Mouse (Mus musculus) lung, embryonic 16.5 days (tissue): ENCODE data around the gene Zap70. TPM values are rescaled to one million over a fixed set of nuclear protein-coding genes. Genes with fewer than 3 reads are reported as not detected.

ENCODE experiments used
- ATAC-seq: fragments of 200-750 bp; cut with Nextera tagmentation; 2 replicates; pipeline ENCODE4 v1.8.0; 2017; ENCODE audit warnings: low read depth, mild to moderate bottlenecking, moderate library complexity
- H3K27ac ChIP-seq: fragments of 300-500 bp; sonication (generic); 2 replicates; pipeline ENCODE4 v1.5.1; 2014; ENCODE audit warnings: mild to moderate bottlenecking, control low read depth, low read length
- H3K27me3 ChIP-seq: fragments of 300-500 bp; sonication (generic); 2 replicates; pipeline ENCODE4 v1.6.1; 2014; ENCODE audit warnings: low read depth, low read length, mixed read lengths; ENCODE audit not compliant: control insufficient read depth, insufficient read depth
- H3K36me3 ChIP-seq: fragments of 300-500 bp; sonication (generic); 2 replicates; pipeline ENCODE4 v1.6.1; 2014; ENCODE audit warnings: low read length; ENCODE audit not compliant: control insufficient read depth, insufficient read depth
- H3K4me1 ChIP-seq: fragments of 300-500 bp; sonication (generic); replicated peaks from 2 replicates; pipeline ENCODE4 v1.6.1; 2014; ENCODE audit warnings: low read length, mixed read lengths; ENCODE audit not compliant: control insufficient read depth, insufficient read depth
- H3K4me2 ChIP-seq: fragments of 300-500 bp; sonication (generic); 2 replicates; pipeline ENCODE4 v1.6.1; 2014; ENCODE audit warnings: low read depth, low read length, control low read depth
- H3K4me3 ChIP-seq: fragments of 300-500 bp; sonication (generic); 2 replicates; pipeline ENCODE4 v1.5.1; 2014; ENCODE audit warnings: mild to moderate bottlenecking, low read length, control low read depth
- H3K9ac ChIP-seq: fragments of 300-500 bp; sonication (generic); 2 replicates; pipeline ENCODE4 v1.6.1; 2014; ENCODE audit warnings: low read length, control low read depth
- H3K9me3 ChIP-seq: fragments of 300-500 bp; sonication (generic); 2 replicates; pipeline ENCODE4 v1.6.1; 2016; ENCODE audit warnings: low read length; ENCODE audit not compliant: control insufficient read depth
- WGBS: fragments of 180-500 bp; shearing (Covaris S2); extraction: QIAGEN DNeasy Blood & Tissue Kit; methylation state at CpG from one replicate; pipeline ENCODE4 v1.1.7; 2014; 5-methylcytosine and 5-hydroxymethylcytosine counted together
- polyA plus RNA-seq: library from polyadenylated mRNA; unstranded; fragments of >200 nt; fragmentation: Nextera tagmentation; extraction: Ambion mirVana; gene quantifications from 2 replicates; pipeline ENCODE4 v1.2.1, GENCODE M21; 2015

Zap70 gene
- polyA plus RNA-seq, 1 experiment from 2014 or later, result 1.5 TPM

DNA sequence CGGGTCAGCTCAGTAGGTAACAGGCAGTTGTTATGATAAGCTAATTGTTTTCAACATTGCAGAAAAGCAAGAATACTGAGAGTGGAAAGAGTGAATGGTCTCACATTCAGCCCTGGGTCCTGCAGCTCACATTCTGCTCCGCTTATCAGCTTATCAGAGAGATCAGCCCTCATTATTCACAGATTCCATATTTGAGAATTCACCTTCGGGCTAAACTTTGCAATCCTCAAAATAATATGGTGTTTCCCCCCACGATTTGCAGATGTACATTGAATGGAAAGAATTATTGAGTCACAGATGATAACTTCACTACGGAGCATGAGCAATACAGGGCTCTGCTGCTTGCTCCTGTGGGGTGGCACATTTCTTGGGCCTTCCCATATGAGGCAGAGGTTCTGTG, 7.2 kb downstream of the Zap70 start:
- no peaks in the 10 kb centered on the region for H3K9me3 ChIP-seq
- peaks cover 2% of the 10 kb centered on the region; the same call in 1 of the 2 replicates for H3K4me1 ChIP-seq
- no peak overlapping the region for H3K27ac ChIP-seq
- WGBS, result 69% methylated on average over 5 of the region's 5 CpGs
- H3K4me2 ChIP-seq, result no peak overlapping the region
- H3K9ac ChIP-seq, result no peak overlapping the region
- H3K27me3 ChIP-seq, result peaks cover 5% of the 10 kb centered on the region; the same call in 1 of the 2 replicates
- no peaks in the 10 kb centered on the region for H3K36me3 ChIP-seq
- no peak for ATAC-seq
- no peak overlapping the region for H3K4me3 ChIP-seq

DNA sequence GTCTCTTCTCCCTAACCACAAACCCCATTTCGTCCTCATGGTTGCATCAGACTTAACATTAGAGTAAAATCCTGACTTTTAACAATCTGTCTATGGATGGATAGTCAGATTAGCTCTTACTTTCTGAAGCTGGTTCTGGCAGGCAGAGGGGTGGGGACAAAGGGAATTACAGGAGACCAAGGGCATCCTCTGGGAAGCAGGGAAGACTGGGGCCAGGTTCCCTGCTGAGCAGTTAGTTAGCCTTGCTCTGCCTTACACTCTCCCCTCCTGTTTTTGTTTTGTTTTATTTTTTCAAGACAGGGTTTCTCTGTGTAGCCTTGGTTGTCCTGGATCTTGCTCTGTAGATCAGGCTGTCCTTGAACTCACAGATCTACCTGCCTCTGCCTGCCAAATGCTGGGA, 8.4 kb downstream of the Zap70 start:
- Histone ChIP-seq H3K27me3 (peaks cover 5% of the 10 kb centered on the region; the same call in 1 of the 2 replicates), H3K36me3 (no peaks in the 10 kb centered on the region)
- WGBS, result 81% methylated on average over 1 of the region's 1 CpGs

DNA sequence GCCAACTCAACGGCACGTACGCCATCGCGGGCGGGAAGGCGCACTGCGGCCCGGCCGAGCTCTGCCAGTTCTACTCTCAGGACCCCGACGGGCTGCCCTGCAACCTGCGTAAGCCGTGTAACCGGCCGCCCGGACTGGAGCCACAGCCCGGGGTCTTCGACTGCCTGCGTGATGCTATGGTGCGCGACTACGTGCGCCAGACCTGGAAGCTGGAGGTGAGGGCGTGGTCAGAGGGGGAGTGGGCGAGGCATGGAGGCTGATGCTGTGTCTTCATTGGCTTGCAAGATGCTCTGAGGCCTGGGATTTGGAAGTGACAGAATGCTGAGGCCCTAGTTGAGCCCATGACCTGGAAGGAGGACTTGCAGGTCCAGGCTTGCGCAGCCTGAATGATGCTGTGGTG, 9.4 kb downstream of the Zap70 start:
- Histone ChIP-seq H3K4me3 (peak overlapping the region; percentile 29; the same call in 1 of the 2 replicates), H3K9me3 (no peaks in the 10 kb centered on the region), H3K36me3 (no peaks in the 10 kb centered on the region), H3K4me2 (peak overlapping the region; percentile 39), H3K4me1 (peaks cover 2% of the 10 kb centered on the region; the same call in 1 of the 2 replicates), H3K27ac (no peak overlapping the region), H3K27me3 (peaks cover 5% of the 10 kb centered on the region; the same call in 1 of the 2 replicates), H3K9ac (no peak overlapping the region)
- no peak for ATAC-seq
- 13% methylated on average over 27 of the region's 27 CpGs for WGBS

More for the DNA sequence above, 8.4 kb downstream of the Zap70 start:
- no peak for ATAC-seq
- Histone ChIP-seq H3K4me3 (no peak overlapping the region), H3K4me2 (no peak overlapping the region), H3K4me1 (peaks cover 2% of the 10 kb centered on the region; the same call in 1 of the 2 replicates), H3K27ac (no peak overlapping the region), H3K9me3 (no peaks in the 10 kb centered on the region), H3K9ac (no peak overlapping the region)

DNA sequence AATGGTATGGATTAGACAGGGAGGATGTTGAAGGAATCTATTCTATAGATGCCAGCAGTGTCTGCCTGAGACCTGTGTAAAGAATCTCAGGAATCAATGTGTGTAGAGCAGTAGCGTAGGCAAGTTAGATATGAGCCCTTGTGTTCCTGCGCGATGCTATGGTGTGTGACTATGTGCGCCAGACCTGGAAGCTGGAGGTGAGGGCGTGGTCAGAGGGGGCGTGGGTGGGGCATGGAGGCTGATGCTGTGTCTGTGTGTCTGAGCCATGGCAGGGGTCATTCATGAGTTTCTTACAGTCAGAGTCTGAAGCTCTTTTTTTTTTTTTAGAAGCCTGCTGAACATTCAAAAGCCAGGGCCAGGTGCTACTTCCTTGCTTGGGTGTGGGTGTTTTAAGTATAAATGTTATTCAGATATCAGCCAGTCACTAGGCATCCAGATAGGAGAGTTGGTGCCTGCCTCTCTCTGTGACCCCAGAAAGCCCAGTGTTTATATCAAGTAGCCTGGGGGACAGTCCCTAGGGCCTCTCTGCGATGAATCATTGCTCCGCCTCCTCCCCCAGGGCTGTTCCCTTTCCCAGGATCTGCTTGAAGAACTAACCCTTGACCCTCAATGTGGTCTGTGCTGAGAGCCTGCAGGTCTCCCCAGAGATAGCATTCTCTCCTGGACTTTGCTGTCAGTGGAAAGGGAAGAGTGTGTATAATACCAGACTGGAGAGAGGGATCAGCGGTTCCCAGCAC, 10.8 kb downstream of the Zap70 start:
- Histone ChIP-seq H3K27me3 (peaks cover 5% of the 10 kb centered on the region; the same call in 1 of the 2 replicates), H3K4me1 (0 out of 2 replicates have a peak, but pooled peaks cover 2% of the 10 kb centered on the region), H3K36me3 (no peaks in the 10 kb centered on the region), H3K27ac (no peak overlapping the region), H3K4me3 (no peak overlapping the region), H3K4me2 (no peak overlapping the region), H3K9ac (no peak overlapping the region), H3K9me3 (no peaks in the 10 kb centered on the region)
- no peak for ATAC-seq
- 77% methylated on average over 9 of the region's 9 CpGs for WGBS

DNA sequence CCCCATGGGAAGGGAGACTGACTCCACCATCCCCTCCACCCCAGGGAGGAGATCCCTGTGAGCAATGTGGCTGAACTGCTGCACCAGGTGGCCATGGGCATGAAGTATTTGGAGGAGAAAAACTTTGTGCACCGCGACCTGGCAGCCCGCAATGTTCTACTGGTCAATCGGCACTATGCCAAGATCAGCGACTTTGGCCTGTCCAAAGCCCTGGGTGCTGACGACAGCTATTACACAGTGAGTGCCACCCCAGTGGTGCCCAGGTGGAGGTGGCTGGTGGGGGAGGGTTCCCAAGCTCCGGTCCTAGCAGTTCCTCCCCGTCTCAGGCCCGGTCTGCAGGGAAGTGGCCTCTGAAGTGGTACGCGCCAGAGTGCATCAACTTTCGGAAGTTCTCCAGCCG, 19.2 kb downstream of the Zap70 start:
- H3K4me3 ChIP-seq, result no peak overlapping the region
- ATAC-seq, result no peak
- no peaks in the 10 kb centered on the region for H3K27me3 ChIP-seq
- no peaks in the 10 kb centered on the region for H3K36me3 ChIP-seq
- H3K4me2 ChIP-seq, result no peak overlapping the region
- WGBS, result 79% methylated on average over 13 of the region's 13 CpGs
- no peaks in the 10 kb centered on the region for H3K4me1 ChIP-seq
- H3K9ac ChIP-seq, result no peak overlapping the region
- H3K27ac ChIP-seq, result no peak overlapping the region
- H3K9me3 ChIP-seq, result no peaks in the 10 kb centered on the region

DNA sequence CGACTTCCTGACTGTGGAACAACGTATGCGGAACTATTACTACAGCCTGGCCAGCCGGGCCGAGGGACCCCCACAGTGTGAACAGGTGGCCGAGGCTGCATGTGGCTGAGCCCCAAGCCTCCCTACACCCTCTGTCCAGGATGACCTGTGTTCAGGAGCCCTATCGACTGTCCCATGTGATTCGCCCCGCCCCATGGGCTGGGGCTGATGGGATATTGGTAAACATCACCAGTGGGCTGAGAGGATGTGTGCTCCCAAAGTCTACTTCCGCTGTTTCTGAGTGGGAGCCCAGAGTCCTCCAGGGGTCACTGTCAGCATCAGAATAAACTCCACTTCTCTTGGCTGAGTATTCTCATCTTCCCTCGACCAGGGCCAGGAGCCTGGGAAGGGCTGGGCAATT, 20.9 kb downstream of the Zap70 start:
- Histone ChIP-seq H3K4me2 (no peak overlapping the region), H3K4me3 (no peak overlapping the region), H3K36me3 (no peaks in the 10 kb centered on the region), H3K9me3 (no peaks in the 10 kb centered on the region), H3K27me3 (no peaks in the 10 kb centered on the region), H3K27ac (no peak overlapping the region), H3K9ac (no peak overlapping the region), H3K4me1 (no peaks in the 10 kb centered on the region)
- ATAC-seq, result no peak
- WGBS, result 75% methylated on average over 11 of the region's 11 CpGs

DNA sequence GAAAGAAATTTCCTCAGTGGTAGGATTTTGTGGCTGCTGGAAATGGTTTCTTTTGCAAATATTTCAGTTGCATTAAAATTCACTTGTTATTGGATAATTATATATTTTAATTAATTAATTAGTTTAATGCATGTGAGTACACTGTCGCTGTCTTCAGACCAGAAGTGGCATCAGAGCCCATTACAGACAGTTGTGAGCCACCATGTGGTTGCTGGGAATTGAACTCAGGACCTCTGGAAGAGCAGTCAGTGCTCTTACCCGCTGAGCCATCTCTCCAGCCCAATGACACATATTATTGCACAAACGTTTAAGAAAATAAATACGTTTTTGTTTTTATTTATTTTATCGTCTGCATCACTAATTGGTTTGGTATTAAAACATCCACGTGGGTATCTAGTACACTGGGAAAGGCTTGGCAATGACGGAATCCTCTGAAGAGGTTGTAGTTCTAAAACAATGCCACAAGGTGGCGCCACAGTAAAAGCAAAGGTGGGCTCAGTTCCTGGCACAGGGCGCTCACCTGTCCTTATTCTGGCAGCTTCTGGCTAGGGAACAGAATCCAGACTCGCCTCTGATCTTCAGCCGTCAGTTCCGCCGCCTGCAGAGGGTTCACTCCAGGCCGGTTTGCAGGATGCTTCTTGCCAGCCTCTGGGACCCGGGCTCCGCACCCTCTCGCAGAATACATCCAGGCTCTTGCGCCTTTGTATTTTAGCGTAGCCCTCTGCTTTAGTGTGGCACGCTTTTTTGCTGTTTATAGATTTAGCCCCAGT, 23.0 kb downstream of the Zap70 start:
- Histone ChIP-seq H3K9me3 (no peaks in the 10 kb centered on the region), H3K4me1 (no peaks in the 10 kb centered on the region), H3K27ac (no peak overlapping the region), H3K36me3 (no peaks in the 10 kb centered on the region), H3K4me2 (peak overlapping the region; percentile 86), H3K4me3 (peak overlapping the region; percentile 45), H3K9ac (peak overlapping the region; percentile 43), H3K27me3 (no peaks in the 10 kb centered on the region)
- peak; percentile 62 for ATAC-seq
- WGBS, result 3% methylated on average over 20 of the region's 20 CpGs

DNA sequence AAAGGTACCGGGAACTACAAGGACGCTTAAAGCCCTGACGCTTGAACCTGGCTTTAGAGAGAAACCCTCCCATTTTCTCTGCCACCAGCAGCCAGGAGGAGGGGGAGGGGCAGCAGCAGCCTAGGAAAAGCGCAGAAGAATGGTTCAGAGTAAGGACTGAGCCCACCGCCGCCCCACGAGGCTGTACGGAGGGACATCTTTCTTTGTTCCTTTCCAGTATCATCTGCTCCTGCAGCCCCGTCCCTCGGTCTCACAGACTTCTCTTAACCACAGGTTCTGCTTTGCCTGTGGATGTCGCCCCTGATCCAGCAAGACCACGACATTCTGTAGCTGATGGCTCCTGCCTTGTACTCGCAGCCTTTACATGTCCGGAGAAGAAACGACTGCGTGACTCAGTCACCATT, 23.6 kb downstream of the Zap70 start:
- H3K4me3 ChIP-seq, result peak overlapping the region; percentile 45
- H3K4me1 ChIP-seq, result no peaks in the 10 kb centered on the region
- no peak overlapping the region for H3K27ac ChIP-seq
- H3K4me2 ChIP-seq, result peak overlapping the region; percentile 86
- no peaks in the 10 kb centered on the region for H3K9me3 ChIP-seq
- H3K36me3 ChIP-seq, result no peaks in the 10 kb centered on the region
- 2% methylated on average over 16 of the region's 16 CpGs for WGBS
- peak; percentile 53; the same call in 1 of the 2 replicates for ATAC-seq
- no peaks in the 10 kb centered on the region for H3K27me3 ChIP-seq
- H3K9ac ChIP-seq, result peak overlapping the region; percentile 43

DNA sequence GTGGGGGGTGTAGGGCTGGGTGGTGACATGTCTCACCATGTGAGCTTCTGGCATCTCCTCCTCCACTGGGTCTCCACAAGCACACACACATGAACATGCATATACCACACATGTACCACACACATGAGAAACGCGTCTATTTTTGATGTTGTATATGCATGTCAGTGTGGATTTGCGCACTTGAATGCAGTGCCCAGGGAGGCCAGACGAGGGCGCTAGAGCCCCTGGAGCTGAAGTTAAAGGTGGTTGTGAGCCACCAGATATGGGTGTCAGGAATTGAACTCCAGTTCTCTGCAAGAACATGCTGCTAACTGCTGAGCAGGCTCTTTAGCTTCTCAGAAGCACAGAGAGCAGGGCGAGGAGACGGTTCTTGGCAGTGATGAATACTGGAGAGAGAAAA, 24.8 kb downstream of the Zap70 start:
- Histone ChIP-seq H3K27ac (no peak overlapping the region), H3K9me3 (no peaks in the 10 kb centered on the region), H3K4me1 (no peaks in the 10 kb centered on the region), H3K4me2 (no peak overlapping the region), H3K9ac (no peak overlapping the region), H3K4me3 (no peak overlapping the region), H3K36me3 (0 out of 2 replicates have a peak, but pooled peaks cover under 1% of the 10 kb centered on the region), H3K27me3 (no peaks in the 10 kb centered on the region)
- ATAC-seq, result no peak
- WGBS, result 89% methylated on average over 7 of the region's 7 CpGs
